Mouse (Mus musculus) heart, postnatal 0 days (tissue): ENCODE measurements at regions not wholly inside any gene's neighbourhood (a gene's known extent, or its start where the extent isn't known, plus 50 kb on each side); places are given as distances from the start of the nearest gene placed in this dataset.

ENCODE experiments used
- ATAC-seq: fragments of 200-750 bp; cut with Nextera tagmentation; 2 replicates; pipeline ENCODE4 v1.8.0; 2017; ENCODE audit warnings: low read depth, moderate number of reproducible peaks, moderate library complexity; ENCODE audit not compliant: insufficient read depth
- DNase-seq: peaks from one replicate; pipeline ENCODE4 v3.0.0-alpha.2; 2016; ENCODE audit warnings: low spot score
- H3K27ac ChIP-seq: fragments of 300-500 bp; sonication (generic); 2 replicates; pipeline ENCODE4 v1.5.1; 2014; ENCODE audit warnings: low read depth, mild to moderate bottlenecking
- H3K27me3 ChIP-seq: fragments of 300-500 bp; sonication (generic); 2 replicates; pipeline ENCODE4 v1.6.1; 2014; ENCODE audit warnings: low read length, mixed read lengths; ENCODE audit not compliant: control insufficient read depth, insufficient read depth
- H3K36me3 ChIP-seq: fragments of 300-500 bp; sonication (generic); replicated peaks from 2 replicates; pipeline ENCODE4 v1.6.1; 2014; ENCODE audit warnings: low read length, mixed read lengths; ENCODE audit not compliant: control insufficient read depth, insufficient read depth
- H3K4me1 ChIP-seq: fragments of 300-500 bp; sonication (generic); 2 replicates; pipeline ENCODE4 v1.6.1; 2014; ENCODE audit warnings: antibody characterized with exemption; ENCODE audit not compliant: control insufficient read depth, insufficient read depth
- H3K4me2 ChIP-seq: fragments of 300-500 bp; sonication (generic); 2 replicates; pipeline ENCODE4 v1.6.1; 2014; ENCODE audit warnings: low read depth, mild to moderate bottlenecking, low read length, moderate library complexity
- H3K4me3 ChIP-seq: fragments of 300-500 bp; sonication (generic); 2 replicates; pipeline ENCODE4 v1.5.1; 2014; ENCODE audit warnings: low read depth, low read length
- H3K9ac ChIP-seq: fragments of 300-500 bp; sonication (generic); replicated peaks from 2 replicates; pipeline ENCODE4 v1.6.1; 2014; ENCODE audit warnings: low read depth, low read length, mixed read lengths
- H3K9me3 ChIP-seq: fragments of 300-500 bp; sonication (generic); replicated peaks from 2 replicates; pipeline ENCODE4 v1.6.1; 2016; ENCODE audit warnings: low read length; ENCODE audit not compliant: control insufficient read depth
- CTCF ChIP-seq: IDR thresholded peaks from 2 replicates; pipeline ENCODE4 v1.5.1; 2016; ENCODE audit warnings: antibody characterized with exemption, control low read depth, low read depth
- EP300 ChIP-seq: IDR thresholded peaks from 2 replicates; pipeline ENCODE4 v1.6.1; 2016; ENCODE audit warnings: antibody characterized with exemption, low read depth
- WGBS: fragments of 180-500 bp; shearing (Covaris S2); extraction: QIAGEN DNeasy Blood & Tissue Kit; methylation state at CpG from one replicate; pipeline ENCODE4 v1.1.7; 2014; 5-methylcytosine and 5-hydroxymethylcytosine counted together

- TF ChIP-seq EP300 (no peak), CTCF (no peak)
Measured at GRCm38 (mm10) chr16:9074295-9074694, 244.4 kb downstream of the 1810013L24Rik start.

DNA sequence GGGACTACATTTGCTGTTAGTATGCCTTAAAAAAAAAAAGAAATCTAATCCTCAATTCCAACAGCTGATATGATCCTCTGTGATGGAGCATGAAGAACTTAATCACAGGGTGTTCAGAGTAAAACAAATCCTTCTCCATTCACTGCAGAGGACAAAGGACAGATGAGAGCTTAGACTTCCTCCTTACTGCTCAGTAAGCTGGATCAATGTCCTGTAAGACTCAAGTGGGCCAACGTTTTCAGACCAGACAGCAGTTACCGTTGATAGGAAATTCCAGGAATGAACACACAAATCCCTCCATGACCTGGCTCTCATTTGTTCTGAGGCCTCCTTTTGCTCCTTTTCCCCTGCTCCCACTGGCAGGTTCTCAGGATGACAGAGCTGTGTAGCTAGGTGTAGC lies 247.6 kb downstream of the 1810013L24Rik start:
- no peak overlapping the region for H3K4me2 ChIP-seq
- H3K4me3 ChIP-seq, result no peak overlapping the region
- 53% methylated on average over 2 of the region's 2 CpGs for WGBS
- no peak for DNase-seq
- no peaks in the 10 kb centered on the region for H3K36me3 ChIP-seq
- no peaks in the 10 kb centered on the region for H3K27me3 ChIP-seq
- no peaks in the 10 kb centered on the region for H3K4me1 ChIP-seq
- H3K9me3 ChIP-seq, result no peaks in the 10 kb centered on the region
- no peak for ATAC-seq
- TF ChIP-seq EP300 (no peak), CTCF (no peak)
- no peak overlapping the region for H3K9ac ChIP-seq
- H3K27ac ChIP-seq, result no peak overlapping the region

More at GRCm38 (mm10) chr16:9074295-9074694, 244.4 kb downstream of the 1810013L24Rik start:
- Histone ChIP-seq H3K9me3 (no peaks in the 10 kb centered on the region), H3K9ac (no peak overlapping the region), H3K36me3 (no peaks in the 10 kb centered on the region), H3K27me3 (no peaks in the 10 kb centered on the region), H3K4me3 (no peak overlapping the region), H3K4me2 (no peak overlapping the region), H3K4me1 (no peaks in the 10 kb centered on the region), H3K27ac (no peak overlapping the region)
- ATAC-seq, result no peak
- no peak for DNase-seq
- 80% methylated on average over 4 of the region's 4 CpGs for WGBS

GRCm38 (mm10) chr16:9078405-9078942 lies 248.6 kb downstream of the 1810013L24Rik start:
- no peaks in the 10 kb centered on the region for H3K27me3 ChIP-seq
- no peak overlapping the region for H3K27ac ChIP-seq
- no peaks in the 10 kb centered on the region for H3K4me1 ChIP-seq
- H3K4me2 ChIP-seq, result no peak overlapping the region
- ATAC-seq (no peak), DNase-seq (no peak)
- H3K4me3 ChIP-seq, result no peak overlapping the region
- no peaks in the 10 kb centered on the region for H3K36me3 ChIP-seq
- H3K9me3 ChIP-seq, result no peaks in the 10 kb centered on the region
- no peak overlapping the region for H3K9ac ChIP-seq
- 80% methylated on average over 4 of the region's 4 CpGs for WGBS
- TF ChIP-seq CTCF (no peak), EP300 (no peak)

DNA sequence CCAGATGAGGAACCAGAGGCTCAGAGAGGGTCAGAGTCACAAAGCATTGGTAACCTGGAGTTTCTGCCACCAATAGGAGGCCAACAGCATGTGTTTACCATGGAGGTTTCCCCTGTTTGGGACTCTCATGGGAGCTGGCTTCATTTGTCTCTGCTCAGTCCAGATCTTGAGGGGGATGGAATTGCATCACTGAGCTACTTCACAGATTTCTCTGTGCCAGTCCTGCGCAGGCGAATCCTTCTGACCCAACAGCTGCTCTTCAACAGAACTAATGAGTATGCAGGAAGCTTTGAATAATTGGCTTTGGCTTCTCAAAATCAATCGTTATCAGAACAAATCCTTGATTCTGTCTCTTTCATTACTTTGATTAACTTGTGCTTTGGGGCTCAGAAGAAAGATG lies 253.1 kb downstream of the 1810013L24Rik start:
- H3K4me1 ChIP-seq, result no peaks in the 10 kb centered on the region
- ATAC-seq, result no peak
- 88% methylated on average over 3 of the region's 3 CpGs for WGBS

GRCm38 (mm10) chr16:9083740-9084139 lies 253.8 kb downstream of the 1810013L24Rik start:
- no peak overlapping the region for H3K4me3 ChIP-seq
- no peak overlapping the region for H3K4me2 ChIP-seq
- H3K36me3 ChIP-seq, result no peaks in the 10 kb centered on the region
- no peaks in the 10 kb centered on the region for H3K9me3 ChIP-seq
- no peaks in the 10 kb centered on the region for H3K27me3 ChIP-seq
- TF ChIP-seq EP300, result no peak
- TF ChIP-seq CTCF, result no peak
- 75% methylated on average over 2 of the region's 2 CpGs for WGBS
- H3K4me1 ChIP-seq, result no peaks in the 10 kb centered on the region
- no peak for DNase-seq
- no peak overlapping the region for H3K9ac ChIP-seq
- no peak for ATAC-seq
- no peak overlapping the region for H3K27ac ChIP-seq

More for the DNA sequence above, 253.1 kb downstream of the 1810013L24Rik start:
- Histone ChIP-seq H3K36me3 (no peaks in the 10 kb centered on the region), H3K27ac (no peak overlapping the region), H3K27me3 (no peaks in the 10 kb centered on the region), H3K4me3 (no peak overlapping the region), H3K9me3 (no peaks in the 10 kb centered on the region), H3K4me2 (no peak overlapping the region), H3K9ac (no peak overlapping the region)
- DNase-seq, result no peak
- TF ChIP-seq EP300, result no peak
- no peak for TF ChIP-seq CTCF

DNA sequence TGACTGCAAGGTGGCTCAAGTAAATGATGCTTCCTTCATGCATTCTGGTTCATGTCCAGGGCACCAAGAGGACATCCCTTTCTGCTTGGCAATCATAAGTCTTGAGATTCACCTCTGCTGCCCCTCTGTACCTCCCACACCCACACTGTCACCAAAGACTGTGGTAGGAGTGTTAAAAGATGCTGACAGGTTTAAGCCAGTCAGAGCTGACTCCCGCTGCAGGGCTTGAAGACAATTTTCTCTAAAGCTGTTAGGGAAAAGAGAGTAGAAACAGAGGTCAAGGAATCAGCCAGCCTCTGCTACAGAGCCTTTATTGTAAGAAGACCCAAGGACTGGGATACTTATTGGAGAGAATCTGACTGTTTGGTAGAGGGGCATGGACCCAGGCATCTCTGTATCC lies 254.7 kb downstream of the 1810013L24Rik start:
- no peaks in the 10 kb centered on the region for H3K36me3 ChIP-seq
- no peaks in the 10 kb centered on the region for H3K9me3 ChIP-seq

More for the DNA sequence above, 254.7 kb downstream of the 1810013L24Rik start:
- Histone ChIP-seq H3K27me3 (no peaks in the 10 kb centered on the region), H3K4me2 (no peak overlapping the region), H3K27ac (no peak overlapping the region), H3K4me3 (no peak overlapping the region), H3K4me1 (no peaks in the 10 kb centered on the region), H3K9ac (no peak overlapping the region)
- WGBS, result 41% methylated on average over 1 of the region's 1 CpGs
- TF ChIP-seq CTCF (no peak), EP300 (no peak)
- ATAC-seq, result no peak
- no peak for DNase-seq
